10 mouse cellular contexts compared by ENCODE assay signal in the genomic region with DNA sequence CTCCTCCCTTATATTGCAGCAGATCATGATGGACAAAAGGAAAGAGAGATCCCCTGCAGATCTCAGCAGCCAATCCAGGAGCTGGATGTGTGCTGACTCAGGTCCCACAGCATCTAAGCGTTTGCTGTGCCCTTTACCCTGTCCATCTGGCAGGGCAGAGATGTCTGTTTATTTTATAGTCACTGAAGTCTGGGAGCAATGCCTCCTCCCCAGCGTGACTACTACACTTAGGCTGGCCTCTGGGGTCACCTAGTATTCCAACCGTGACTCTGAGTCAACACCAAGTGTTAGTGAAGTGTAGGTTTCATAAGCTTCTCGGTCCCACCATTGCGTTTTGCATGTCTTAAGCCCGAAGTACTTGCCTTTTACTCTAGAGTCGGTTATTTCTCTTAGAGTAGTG.
DNase-seq lines count a peak whose midpoint lies in the region; ATAC-seq lines count a peak whose summit lies in the region.
"Had no signal": no experiment of that assay in that cellular context is flagged by ENCODE, and none has a peak within 500 bp of the region (broad histone marks: within the 10 kb centered on the region; RNA-seq: fewer than 3 reads in every experiment).

No protein-coding gene starts in this region.

- H3K4me1 ChIP-seq in liver, embryonic 16.5 days (ENCODE audit: control insufficient read depth, low read depth, low read length) = no peaks in the 10 kb centered on the region

- no peaks in the 10 kb centered on the region for H3K27me3 ChIP-seq in liver, embryonic 16.5 days (ENCODE audit: control insufficient read depth, insufficient read depth, low read depth, low read length)
- H3K27me3 ChIP-seq: CH12.LX had no signal

- intact Hi-C loops in left cerebral cortex, postnatal 4 days (cut with DNase I) = loop anchor here (5.0 to 10.0 kb wide), 2 partner anchors 159 to 697 kb away; a partner anchor contains a TSS

- no peak overlapping the region for H3K9ac ChIP-seq in liver, embryonic 16.5 days (ENCODE audit: low read depth, low read length)

- H3K27ac ChIP-seq in liver, embryonic 16.5 days (ENCODE audit: low read length) = no peak overlapping the region
- H3K27ac ChIP-seq: forebrain, embryonic 10.5 days had no signal

- H3K4me3 ChIP-seq in liver, embryonic 16.5 days (ENCODE audit: low read depth, low read length) = no peak overlapping the region
- H3K4me3 ChIP-seq: forebrain, embryonic 10.5 days had no signal

- ATAC-seq in liver, embryonic 16.5 days (ENCODE audit: low read depth) = peak; percentile 61

- no peak for DNase-seq in liver
- peak; percentile 59 for DNase-seq in embryo, embryonic 10.5 days (ENCODE audit: low spot score)
- DNase-seq in kidney, adult 8-10 months = peak; percentile 66 to 76
- DNase-seq in kidney, postnatal 4 days = peak; percentile 47 to 69
- DNase-seq in left cerebral cortex, postnatal 4 days = no peak
- DNase-seq in thymus, postnatal 25 days = no peak
- no peak for DNase-seq in gastrocnemius, postnatal 10 days

- no peaks in the 10 kb centered on the region for H3K9me3 ChIP-seq in liver, embryonic 16.5 days (replicated peaks; ENCODE audit: control insufficient read depth, low read length)
- H3K9me3 ChIP-seq: forebrain, embryonic 10.5 days had no signal

- WGBS in liver, embryonic 16.5 days (ENCODE audit: insufficient replicate concordance) = 49% methylated on average over 7 of the region's 7 CpGs

- no peak overlapping the region for H3K4me2 ChIP-seq in liver, embryonic 16.5 days (ENCODE audit: low read depth, low read length)

- H3K36me3 ChIP-seq in liver, embryonic 16.5 days (ENCODE audit: control insufficient read depth, insufficient read depth) = no peaks in the 10 kb centered on the region
- H3K36me3 ChIP-seq: forebrain, embryonic 10.5 days had no signal

Comparison
In these comparisons a context has a peak if more than half of its experiments do, and no peak if none do; other contexts are left out.
1. DNase-seq: peak in embryo, embryonic 10.5 days (single experiment), kidney, adult 8-10 months (2 of 2) and kidney, postnatal 4 days (2 of 2); none in liver (single experiment), left cerebral cortex, postnatal 4 days (single experiment), thymus, postnatal 25 days (single experiment) and gastrocnemius, postnatal 10 days (single experiment).